ENCODE assay signal across 9 mouse cellular contexts in genomic region chr6:17562472-17563088, GRCm38 (mm10).
DNase-seq lines count a peak whose midpoint lies in the region; ATAC-seq lines count a peak whose summit lies in the region.
"Had no signal": no experiment of that assay in that cellular context is flagged by ENCODE, and none has a peak within 500 bp of the region (broad histone marks: within the 10 kb centered on the region; RNA-seq: fewer than 3 reads in every experiment).

No protein-coding gene starts in this region.

- no peaks in the 10 kb centered on the region for H3K9me3 ChIP-seq in heart, embryonic 12.5 days (replicated peaks)
- H3K9me3 ChIP-seq in hindbrain, embryonic 10.5 days: no peaks in the 10 kb centered on the region
- H3K9me3 ChIP-seq in midbrain, embryonic 13.5 days: no peaks in the 10 kb centered on the region

- no peak for ATAC-seq in heart, embryonic 12.5 days (ENCODE audit: insufficient number of reproducible peaks, low FRiP score)
- ATAC-seq in midbrain, embryonic 13.5 days: peak; percentile 83
- ATAC-seq in inflammation-experienced regulatory T-cells, adult 6 months: no peak

- H3K27me3 ChIP-seq in heart, embryonic 12.5 days (replicated peaks): peaks cover 3% of the 10 kb centered on the region; the same call in 1 of the 2 replicates
- H3K27me3 ChIP-seq in hindbrain, embryonic 10.5 days (ENCODE audit: insufficient read depth, poor library complexity, severe bottlenecking): peaks cover 5% of the 10 kb centered on the region; the same call in 1 of the 2 replicates
- no peaks in the 10 kb centered on the region for H3K27me3 ChIP-seq in midbrain, embryonic 13.5 days

- H3K27ac ChIP-seq in heart, embryonic 12.5 days (ENCODE audit: poor library complexity, severe bottlenecking): no peak overlapping the region
- H3K27ac ChIP-seq in hindbrain, embryonic 10.5 days: no peak overlapping the region
- H3K27ac ChIP-seq in midbrain, embryonic 13.5 days: peak overlapping the region; percentile 35; the same call in 1 of the 2 replicates
- H3K27ac ChIP-seq: layer of hippocampus, adult 2 months had no signal

- 0 out of 2 replicates have a peak, but pooled peaks cover 4% of the 10 kb centered on the region for H3K4me1 ChIP-seq in heart, embryonic 12.5 days (replicated peaks)
- H3K4me1 ChIP-seq in hindbrain, embryonic 10.5 days (replicated peaks): peaks cover 16% of the 10 kb centered on the region
- H3K4me1 ChIP-seq in midbrain, embryonic 13.5 days (replicated peaks): peaks cover 16% of the 10 kb centered on the region

- H3K36me3 ChIP-seq in heart, embryonic 12.5 days: no peaks in the 10 kb centered on the region
- no peaks in the 10 kb centered on the region for H3K36me3 ChIP-seq in hindbrain, embryonic 10.5 days
- no peaks in the 10 kb centered on the region for H3K36me3 ChIP-seq in midbrain, embryonic 13.5 days

- intact Hi-C loops in heart, postnatal 36 days (cut with DNase I): no loop called here

- peak overlapping the region; percentile 34; the same call in 1 of the 2 replicates for H3K4me2 ChIP-seq in heart, embryonic 12.5 days
- peak overlapping the region; percentile 13 for H3K4me2 ChIP-seq in midbrain, embryonic 13.5 days (replicated peaks)

- H3K9ac ChIP-seq in heart, embryonic 12.5 days: no peak overlapping the region
- H3K9ac ChIP-seq in midbrain, embryonic 13.5 days (replicated peaks): no peak overlapping the region

- no peak for DNase-seq in heart, postnatal 36 days
- peak; percentile 24 for DNase-seq in WW6 (ENCODE audit: low read depth, low spot score)
- DNase-seq in hindbrain, embryonic 10.5 days (ENCODE audit: low spot score): peak; percentile 25
- no peak for DNase-seq in urinary bladder, postnatal 36 days (ENCODE audit: low spot score in 2 of 2)
- DNase-seq in layer of hippocampus, postnatal 36 days: no peak

- WGBS in heart, embryonic 12.5 days: 25% methylated on average over 10 of the region's 10 CpGs
- 9% methylated on average over 10 of the region's 10 CpGs for WGBS in hindbrain, embryonic 10.5 days
- 10% methylated on average over 10 of the region's 10 CpGs for WGBS in midbrain, embryonic 13.5 days

- no peak overlapping the region for H3K4me3 ChIP-seq in heart, embryonic 12.5 days
- H3K4me3 ChIP-seq in hindbrain, embryonic 10.5 days: no peak overlapping the region
- no peak overlapping the region for H3K4me3 ChIP-seq in midbrain, embryonic 13.5 days (replicated peaks)
- H3K4me3 ChIP-seq: layer of hippocampus, adult 2 months had no signal

Comparison
In these comparisons a context has a peak if more than half of its experiments do, and no peak if none do; other contexts are left out.
1. DNase-seq: peak in WW6 (single experiment) and hindbrain, embryonic 10.5 days (single experiment); none in heart, postnatal 36 days (0 of 2), urinary bladder, postnatal 36 days (0 of 2) and layer of hippocampus, postnatal 36 days (0 of 2).